Mouse (Mus musculus) lung, embryonic 15.5 days (tissue): ENCODE measurements at regions not wholly inside any gene's neighbourhood (a gene's known extent, or its start where the extent isn't known, plus 50 kb on each side); places are given as distances from the start of the nearest gene placed in this dataset.

Experiments
- ATAC-seq: fragments of 200-750 bp; cut with Nextera tagmentation; 2 replicates; pipeline ENCODE4 v1.8.0; 2017; ENCODE audit warnings: moderate number of reproducible peaks, borderline replicate concordance; ENCODE audit not compliant: low FRiP score, low TSS enrichment; ENCODE audit errors: extremely low read depth
- H3K27ac ChIP-seq: fragments of 300-500 bp; sonication (generic); 2 replicates; pipeline ENCODE4 v1.5.1; 2015; ENCODE audit warnings: moderate library complexity, mild to moderate bottlenecking, inconsistent platforms
- H3K27me3 ChIP-seq: fragments of 300-500 bp; sonication (generic); 2 replicates; pipeline ENCODE4 v1.6.1; 2015; ENCODE audit warnings: inconsistent platforms
- H3K36me3 ChIP-seq: fragments of 300-500 bp; sonication (generic); 2 replicates; pipeline ENCODE4 v1.6.1; 2015; ENCODE audit warnings: inconsistent platforms
- H3K4me1 ChIP-seq: fragments of 300-500 bp; sonication (generic); 2 replicates; pipeline ENCODE4 v1.6.1; 2015; ENCODE audit warnings: inconsistent platforms
- H3K4me2 ChIP-seq: fragments of 300-500 bp; sonication (generic); 2 replicates; pipeline ENCODE4 v1.6.1; 2015; ENCODE audit warnings: inconsistent platforms, mild to moderate bottlenecking, moderate library complexity
- H3K4me3 ChIP-seq: fragments of 300-500 bp; sonication (generic); 2 replicates; pipeline ENCODE4 v1.5.1; 2015; ENCODE audit warnings: mild to moderate bottlenecking, inconsistent platforms
- H3K9ac ChIP-seq: fragments of 300-500 bp; sonication (generic); 2 replicates; pipeline ENCODE4 v1.6.1; 2015; ENCODE audit warnings: inconsistent platforms
- H3K9me3 ChIP-seq: fragments of 300-500 bp; sonication (generic); 2 replicates; pipeline ENCODE4 v1.6.1; 2016; ENCODE audit warnings: inconsistent platforms
- WGBS: fragments of 180-500 bp; shearing (Covaris S2); methylation state at CpG from one replicate; pipeline ENCODE4 v1.1.7; 2015; 5-methylcytosine and 5-hydroxymethylcytosine counted together

DNA sequence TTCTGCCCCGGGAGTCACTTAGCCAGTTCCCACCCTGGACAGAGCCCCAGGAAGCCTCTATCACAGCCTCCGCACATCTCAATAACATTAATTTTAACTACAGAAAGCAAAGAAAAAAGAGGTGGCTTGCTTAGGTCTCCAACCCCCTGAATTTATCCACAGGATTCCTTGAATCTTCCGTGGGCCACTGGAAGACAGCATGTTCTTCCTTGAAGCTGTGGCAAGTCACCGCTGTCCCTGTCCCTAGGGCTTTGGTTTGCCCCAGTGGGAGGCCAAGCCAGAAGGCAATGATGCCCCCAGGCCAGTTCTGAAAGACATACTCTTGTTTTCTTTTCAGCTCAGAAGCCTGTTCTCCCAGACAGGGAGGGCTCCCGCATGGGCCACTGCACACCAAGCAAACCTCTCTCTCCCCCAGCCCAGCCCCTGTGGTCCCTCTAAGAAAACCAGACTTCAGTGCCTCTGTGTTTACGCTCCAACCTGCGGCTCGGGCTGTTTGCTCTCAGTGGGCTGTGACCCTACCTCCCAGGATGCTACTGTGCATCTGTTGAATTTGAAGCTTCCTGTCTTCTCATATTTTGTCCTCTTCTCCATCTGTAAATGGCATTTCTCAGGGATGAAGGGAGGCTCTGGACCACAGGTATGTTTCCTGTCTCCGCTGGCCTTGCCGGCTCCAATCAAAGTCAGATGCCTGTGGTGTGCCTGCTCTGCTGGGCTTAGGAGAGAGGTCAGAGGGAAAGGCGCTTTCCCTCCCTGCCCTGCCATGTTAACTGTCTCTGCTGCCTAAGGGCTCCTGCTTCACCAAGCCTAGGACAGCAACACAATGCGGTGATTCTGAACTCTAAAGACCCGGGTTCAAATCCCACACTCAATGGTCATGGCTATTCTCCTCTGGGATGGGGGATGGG, 67.5 kb upstream of the Rgma start:
- Histone ChIP-seq H3K4me3 (no peak overlapping the region), H3K9me3 (no peaks in the 10 kb centered on the region), H3K9ac (no peak overlapping the region), H3K4me1 (peaks cover 7% of the 10 kb centered on the region; the same call in 1 of the 2 replicates), H3K36me3 (no peaks in the 10 kb centered on the region), H3K27ac (no peak overlapping the region), H3K27me3 (peaks cover 3% of the 10 kb centered on the region; the same call in 1 of the 2 replicates), H3K4me2 (no peak overlapping the region)
- ATAC-seq = no peak
- 41% methylated on average over 13 of the region's 13 CpGs for WGBS

DNA sequence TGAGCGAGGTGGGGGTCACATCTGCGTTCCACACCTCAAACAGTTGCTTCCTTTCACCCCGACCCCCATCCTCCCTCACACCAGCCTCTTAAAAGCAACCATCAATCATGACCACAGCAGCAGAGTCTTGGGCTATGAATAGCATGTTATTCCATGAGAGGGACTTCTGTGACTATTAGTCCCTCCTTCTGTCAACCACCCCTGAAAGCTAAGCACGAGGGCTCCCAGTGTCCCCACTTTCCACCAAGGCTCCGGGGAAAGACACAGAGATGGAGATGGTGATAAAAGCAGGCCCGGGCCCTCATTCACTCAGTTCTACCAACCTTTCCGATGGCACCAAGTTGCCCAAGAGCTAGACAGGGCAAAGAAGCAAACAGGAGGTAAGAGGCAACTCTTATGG, 66.3 kb upstream of the Rgma start:
- Histone ChIP-seq H3K27me3 (peaks cover 3% of the 10 kb centered on the region; the same call in 1 of the 2 replicates), H3K4me1 (peaks cover 7% of the 10 kb centered on the region; the same call in 1 of the 2 replicates), H3K4me2 (no peak overlapping the region), H3K36me3 (no peaks in the 10 kb centered on the region), H3K4me3 (no peak overlapping the region), H3K9me3 (no peaks in the 10 kb centered on the region), H3K9ac (no peak overlapping the region), H3K27ac (no peak overlapping the region)
- no peak for ATAC-seq
- 39% methylated on average over 7 of the region's 7 CpGs for WGBS

DNA sequence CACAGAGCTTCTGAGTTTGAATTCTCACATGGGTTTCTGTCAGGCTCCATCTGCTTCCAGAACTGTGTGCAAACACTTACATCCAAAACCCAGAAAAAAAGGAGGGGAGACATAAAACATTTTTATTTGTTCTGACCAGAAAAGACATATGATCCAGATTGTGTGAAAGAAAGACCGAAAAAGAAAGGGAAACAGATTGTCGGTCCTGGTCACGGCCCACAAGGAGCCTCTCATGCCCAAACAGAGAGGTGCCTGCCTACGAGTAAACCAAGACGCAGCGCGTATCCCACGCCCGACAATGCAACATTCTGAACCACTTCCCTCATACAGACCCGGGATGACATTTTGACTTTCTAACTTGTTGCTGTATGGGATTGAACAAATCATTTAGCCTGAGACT, 65.3 kb upstream of the Rgma start:
- Histone ChIP-seq H3K27ac (no peak overlapping the region), H3K4me2 (no peak overlapping the region), H3K36me3 (no peaks in the 10 kb centered on the region), H3K4me3 (no peak overlapping the region), H3K9me3 (no peaks in the 10 kb centered on the region), H3K27me3 (peaks cover 3% of the 10 kb centered on the region; the same call in 1 of the 2 replicates), H3K9ac (no peak overlapping the region), H3K4me1 (peaks cover 7% of the 10 kb centered on the region; the same call in 1 of the 2 replicates)
- 91% methylated on average over 10 of the region's 10 CpGs for WGBS
- no peak for ATAC-seq

DNA sequence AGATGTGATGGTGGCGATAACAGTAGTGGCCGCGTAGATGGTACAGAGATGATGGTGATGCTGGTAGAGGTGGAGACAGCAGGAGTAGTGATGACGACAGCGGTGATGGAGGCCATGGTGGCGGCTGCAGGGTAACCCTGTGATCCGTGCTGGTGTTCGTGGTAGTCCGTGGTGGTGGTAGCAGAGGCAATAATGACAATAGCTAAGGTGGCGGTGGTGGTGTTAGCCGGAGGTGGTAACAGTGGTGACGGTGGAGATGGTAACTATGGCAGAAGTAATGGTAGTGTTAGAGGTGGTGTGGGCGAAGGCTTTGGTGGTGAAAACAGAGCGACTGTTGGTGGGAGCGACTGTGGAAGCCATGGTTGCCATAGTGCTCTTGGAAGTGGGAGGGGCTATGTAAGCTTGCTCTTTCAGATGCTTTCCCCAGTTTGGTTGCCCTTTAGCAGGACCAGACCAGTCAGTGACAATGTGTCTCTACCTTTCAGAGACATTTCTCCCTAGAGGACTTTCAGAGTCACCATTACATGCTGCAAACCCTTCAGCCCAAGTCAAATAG, 64.7 kb upstream of the Rgma start:
- H3K9me3 ChIP-seq = no peaks in the 10 kb centered on the region
- WGBS = 97% methylated on average over 15 of the region's 15 CpGs
- H3K27me3 ChIP-seq = peaks cover 3% of the 10 kb centered on the region; the same call in 1 of the 2 replicates
- H3K27ac ChIP-seq = no peak overlapping the region
- peaks cover 5% of the 10 kb centered on the region; the same call in 1 of the 2 replicates for H3K4me1 ChIP-seq
- no peak overlapping the region for H3K9ac ChIP-seq
- ATAC-seq = no peak
- H3K4me2 ChIP-seq = no peak overlapping the region
- H3K36me3 ChIP-seq = no peaks in the 10 kb centered on the region
- no peak overlapping the region for H3K4me3 ChIP-seq

DNA sequence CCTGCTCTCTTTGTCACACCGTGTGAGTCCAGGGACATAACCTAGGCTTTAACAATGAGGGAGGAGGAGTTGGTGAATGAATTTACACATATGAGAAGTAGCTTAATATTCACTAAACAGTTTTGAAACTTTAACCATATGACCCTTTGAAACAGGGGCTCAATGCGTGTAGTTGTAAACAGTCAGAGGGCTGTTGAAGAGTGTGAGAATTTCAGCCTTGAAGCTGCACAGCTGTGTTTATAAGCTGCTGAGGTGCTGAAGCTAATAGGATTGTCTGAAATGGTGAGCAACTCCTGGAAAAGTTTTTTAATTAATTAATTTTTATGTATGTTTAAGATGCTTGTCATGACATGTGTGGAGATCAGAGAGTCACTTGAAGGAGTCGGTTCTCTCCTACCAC, 59.8 kb upstream of the Rgma start:
- Histone ChIP-seq H3K4me3 (no peak overlapping the region), H3K9ac (no peak overlapping the region), H3K4me2 (no peak overlapping the region), H3K4me1 (0 out of 2 replicates have a peak, but pooled peaks cover 3% of the 10 kb centered on the region), H3K36me3 (no peaks in the 10 kb centered on the region), H3K27ac (no peak overlapping the region), H3K27me3 (no peaks in the 10 kb centered on the region), H3K9me3 (no peaks in the 10 kb centered on the region)
- 0 out of 2 replicates have a peak, but pooled peaks have one; percentile 15 for ATAC-seq
- 32% methylated on average over 3 of the region's 3 CpGs for WGBS

DNA sequence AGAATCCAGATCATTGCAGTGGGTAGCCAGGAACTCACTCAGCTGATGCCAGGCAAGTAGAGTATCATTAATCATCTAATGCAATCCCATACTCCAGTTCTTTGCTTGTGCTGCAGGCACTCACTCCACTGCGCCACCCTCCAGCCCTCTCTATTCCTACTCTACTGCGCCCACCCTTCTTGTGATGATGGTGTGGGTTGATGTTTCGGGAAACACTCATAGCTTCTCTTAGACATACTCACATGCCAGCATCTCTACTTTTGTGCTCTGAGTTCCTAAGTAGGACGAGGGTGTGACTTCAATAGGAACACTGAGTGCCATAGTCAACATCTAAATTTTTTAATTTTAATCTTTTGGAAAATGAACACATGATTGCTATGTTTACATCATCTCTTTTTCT, 57.7 kb upstream of the Rgma start:
- no peak overlapping the region for H3K9ac ChIP-seq
- H3K4me2 ChIP-seq = no peak overlapping the region
- H3K4me1 ChIP-seq = 0 out of 2 replicates have a peak, but pooled peaks cover 3% of the 10 kb centered on the region
- no peaks in the 10 kb centered on the region for H3K9me3 ChIP-seq
- no peak overlapping the region for H3K4me3 ChIP-seq
- H3K27ac ChIP-seq = no peak overlapping the region
- no peaks in the 10 kb centered on the region for H3K36me3 ChIP-seq
- no peaks in the 10 kb centered on the region for H3K27me3 ChIP-seq
- no peak for ATAC-seq
- 92% methylated on average over 4 of the region's 4 CpGs for WGBS

DNA sequence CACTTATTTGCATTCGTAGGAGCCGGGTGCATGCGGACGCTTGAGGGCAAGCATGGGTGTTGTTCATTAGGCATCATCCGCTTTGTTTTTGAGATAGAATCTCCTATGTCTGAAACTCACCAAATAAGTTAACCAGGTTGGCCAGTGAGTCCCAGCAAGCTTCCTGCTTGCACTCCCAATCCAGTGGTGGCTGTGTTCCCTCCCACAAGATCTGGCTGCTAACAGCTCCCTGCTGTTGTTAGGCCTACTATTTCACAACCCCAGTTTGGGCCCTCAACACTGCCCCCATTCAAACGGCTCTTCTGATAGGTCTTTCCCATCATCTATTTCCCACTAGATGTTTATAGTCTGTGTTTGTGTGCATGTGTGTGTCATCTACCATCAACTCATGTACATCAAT, 56.3 kb upstream of the Rgma start:
- no peak overlapping the region for H3K4me3 ChIP-seq
- no peak overlapping the region for H3K27ac ChIP-seq
- H3K4me2 ChIP-seq = no peak overlapping the region
- H3K9me3 ChIP-seq = no peaks in the 10 kb centered on the region
- 83% methylated on average over 6 of the region's 6 CpGs for WGBS
- no peaks in the 10 kb centered on the region for H3K27me3 ChIP-seq
- no peaks in the 10 kb centered on the region for H3K36me3 ChIP-seq
- 0 out of 2 replicates have a peak, but pooled peaks cover 3% of the 10 kb centered on the region for H3K4me1 ChIP-seq
- ATAC-seq = no peak
- no peak overlapping the region for H3K9ac ChIP-seq

DNA sequence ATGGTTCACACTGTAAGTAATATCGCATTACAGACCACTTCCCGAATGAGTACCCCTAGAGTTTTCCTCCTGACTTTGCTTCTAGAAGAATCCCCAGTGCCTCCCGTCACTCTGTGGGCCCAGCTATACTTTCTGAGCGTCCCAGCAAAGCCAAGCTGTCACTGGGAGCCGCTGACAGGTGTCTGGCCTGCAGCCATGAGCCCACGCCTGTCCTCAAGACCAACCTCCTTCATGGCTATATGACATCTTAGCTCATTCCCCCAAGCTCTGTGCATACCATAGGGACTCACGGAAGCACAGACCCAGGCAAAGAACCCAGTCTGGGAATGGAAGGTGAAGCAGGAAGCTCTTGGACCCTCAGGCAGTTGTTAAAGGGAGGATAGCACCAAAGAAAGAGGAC, 55.3 kb upstream of the Rgma start:
- no peaks in the 10 kb centered on the region for H3K36me3 ChIP-seq

DNA sequence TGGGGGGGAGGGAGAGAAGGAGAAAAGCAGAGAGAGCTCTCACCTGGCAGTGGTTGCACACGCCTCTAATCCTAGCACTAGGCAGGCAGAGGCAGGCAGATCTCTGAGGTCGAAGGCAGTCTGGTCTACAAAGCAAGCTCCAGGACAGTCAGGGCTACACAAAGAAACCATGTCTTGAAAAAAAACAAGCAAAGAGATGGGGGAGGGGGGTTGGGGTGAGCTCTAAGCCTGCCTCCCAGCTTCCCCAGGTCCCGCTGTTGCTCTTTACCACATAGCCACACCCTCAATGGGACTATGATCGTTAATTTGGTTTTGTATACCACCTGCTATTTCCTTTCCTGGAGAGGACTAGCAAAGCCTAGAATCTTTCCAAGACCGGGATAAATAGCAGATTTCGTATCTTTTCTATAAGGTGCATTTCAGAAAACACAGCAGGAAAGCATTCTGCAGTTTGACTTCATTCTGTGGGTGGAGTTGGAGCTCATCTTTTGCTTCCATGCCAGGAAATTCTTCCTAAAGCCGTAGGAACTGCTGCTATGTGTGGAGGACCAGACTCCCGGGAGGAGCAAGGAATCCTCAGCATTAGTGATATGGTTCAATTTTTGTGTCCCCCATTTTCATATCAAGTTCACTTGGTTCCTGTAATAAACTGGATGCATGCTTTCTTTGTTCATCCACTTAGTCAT, 52.7 kb upstream of the Rgma start:
- Histone ChIP-seq H3K36me3 (no peaks in the 10 kb centered on the region), H3K9ac (no peak overlapping the region), H3K4me1 (peaks cover 10% of the 10 kb centered on the region), H3K4me3 (no peak overlapping the region), H3K27me3 (no peaks in the 10 kb centered on the region), H3K4me2 (no peak overlapping the region), H3K9me3 (no peaks in the 10 kb centered on the region), H3K27ac (no peak overlapping the region)
- no peak for ATAC-seq
- 87% methylated on average over 8 of the region's 8 CpGs for WGBS

More for the DNA sequence above, 55.3 kb upstream of the Rgma start:
- Histone ChIP-seq H3K27me3 (no peaks in the 10 kb centered on the region), H3K4me3 (no peak overlapping the region), H3K27ac (no peak overlapping the region), H3K9ac (no peak overlapping the region), H3K9me3 (no peaks in the 10 kb centered on the region), H3K4me2 (no peak overlapping the region), H3K4me1 (0 out of 2 replicates have a peak, but pooled peaks cover 3% of the 10 kb centered on the region)
- no peak for ATAC-seq
- 65% methylated on average over 7 of the region's 7 CpGs for WGBS

DNA sequence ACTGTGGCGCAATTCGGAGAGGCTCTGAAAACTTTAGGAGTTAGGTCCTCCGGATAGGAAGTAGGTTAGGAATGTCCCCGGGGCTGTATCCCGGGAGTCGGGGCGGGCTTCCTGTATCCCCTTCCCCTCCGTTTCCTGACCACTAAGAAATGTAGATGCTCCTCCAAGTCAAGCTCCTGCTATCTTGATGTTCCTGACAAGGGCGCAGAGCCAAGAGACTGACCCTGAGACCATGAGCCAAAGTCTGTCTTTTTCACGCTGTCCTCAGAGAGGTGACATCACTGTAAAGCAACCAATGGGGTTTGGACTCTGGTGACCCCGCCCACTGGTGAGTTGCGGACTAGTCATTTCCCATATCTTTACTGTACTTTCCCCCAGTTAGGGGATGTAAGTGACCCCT, 51.8 kb upstream of the Rgma start:
- no peak for ATAC-seq
- H3K4me3 ChIP-seq = 0 out of 2 replicates have a peak overlapping the region, but pooled peaks have one; percentile 6
- no peaks in the 10 kb centered on the region for H3K27me3 ChIP-seq
- H3K9me3 ChIP-seq = no peaks in the 10 kb centered on the region
- H3K27ac ChIP-seq = no peak overlapping the region
- H3K9ac ChIP-seq = no peak overlapping the region
- no peaks in the 10 kb centered on the region for H3K36me3 ChIP-seq
- H3K4me2 ChIP-seq = peak overlapping the region; percentile 45
- WGBS = 27% methylated on average over 12 of the region's 12 CpGs
- peaks cover 20% of the 10 kb centered on the region for H3K4me1 ChIP-seq

DNA sequence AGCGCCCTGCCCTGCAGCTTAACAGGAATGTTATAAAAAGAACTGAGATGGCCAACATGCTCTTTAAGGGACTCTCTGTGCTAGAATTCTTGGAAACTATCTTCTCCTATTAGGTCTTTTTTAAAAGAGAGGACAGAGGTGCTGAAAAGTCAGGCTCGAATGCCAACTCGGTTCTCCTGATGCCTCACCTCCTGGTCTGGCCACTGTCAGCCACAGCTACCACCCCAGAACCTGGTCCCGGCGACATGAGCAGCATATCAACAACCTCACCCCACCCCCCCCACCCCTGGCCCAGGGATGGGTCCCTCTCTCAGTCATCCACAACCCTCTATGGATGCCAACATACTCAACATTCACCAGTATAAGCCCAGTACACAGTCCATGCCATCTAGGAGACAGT, 49.8 kb upstream of the Rgma start:
- H3K9me3 ChIP-seq = no peaks in the 10 kb centered on the region
- 89% methylated on average over 5 of the region's 5 CpGs for WGBS
- no peak overlapping the region for H3K27ac ChIP-seq
- H3K4me3 ChIP-seq = no peak overlapping the region
- peaks cover 21% of the 10 kb centered on the region for H3K4me1 ChIP-seq
- H3K36me3 ChIP-seq = no peaks in the 10 kb centered on the region
- H3K9ac ChIP-seq = no peak overlapping the region
- no peak for ATAC-seq
- no peaks in the 10 kb centered on the region for H3K27me3 ChIP-seq
- H3K4me2 ChIP-seq = no peak overlapping the region
